Mouse (Mus musculus): Measurements from ENCODE around the gene Smco3. TPM values are rescaled to one million over a fixed set of nuclear protein-coding genes. Genes with fewer than 3 reads are reported as not detected.

Smco3 gene
- polyA plus RNA-seq, 1 experiment = 0.05 TPM

GRCm38 (mm10) chr6:136861020-136861419 is 25.8 kb upstream of the Smco3 start:
- Histone ChIP-seq H3K4me1 (ENCODE audit: control insufficient read depth, insufficient read depth, low read length) (peaks cover 8% of the 10 kb centered on the region), H3K4me3 (replicated peaks; ENCODE audit: extremely low read depth, low read depth, low read length) (no peak overlapping the region)
- DNase-seq = no peak
- 22% methylated on average over 9 of the region's 9 CpGs for WGBS
- TF ChIP-seq POLR2A (IDR thresholded peaks at IDR 0.05; ENCODE audit: borderline replicate concordance, extremely low read depth, low read depth, low read length) (no peak), CTCF (IDR thresholded peaks at IDR 0.05; ENCODE audit: insufficient read depth, low read length) (peak; percentile 18; the same call in 1 of the 2 replicates)

GRCm38 (mm10) chr6:136858420-136858819 is 23.2 kb upstream of the Smco3 start:
- TF ChIP-seq POLR2A (IDR thresholded peaks at IDR 0.05; ENCODE audit: borderline replicate concordance, extremely low read depth, low read depth, low read length) (no peak), CTCF (IDR thresholded peaks at IDR 0.05; ENCODE audit: insufficient read depth, low read length) (no peak)
- WGBS = 41% methylated on average over 8 of the region's 8 CpGs
- no peak overlapping the region for H3K4me3 ChIP-seq (replicated peaks; ENCODE audit: extremely low read depth, low read depth, low read length)
- H3K4me1 ChIP-seq (ENCODE audit: control insufficient read depth, insufficient read depth, low read length) = peaks cover 8% of the 10 kb centered on the region
- DNase-seq = no peak

GRCm38 (mm10) chr6:136857873-136858260 is 22.6 kb upstream of the Smco3 start:
- TF ChIP-seq CTCF (IDR thresholded peaks at IDR 0.05; ENCODE audit: insufficient read depth, low read length) (no peak), POLR2A (IDR thresholded peaks at IDR 0.05; ENCODE audit: borderline replicate concordance, extremely low read depth, low read depth, low read length) (no peak)
- peaks cover 8% of the 10 kb centered on the region for H3K4me1 ChIP-seq (ENCODE audit: control insufficient read depth, insufficient read depth, low read length)
- 7% methylated on average over 11 of the region's 11 CpGs for WGBS
- peak overlapping the region; percentile 59 for H3K4me3 ChIP-seq (replicated peaks; ENCODE audit: extremely low read depth, low read depth, low read length)
- peak; percentile 15 for DNase-seq

- peak; percentile 23 for DNase-seq
- 19% methylated on average over 18 of the region's 18 CpGs for WGBS
- TF ChIP-seq CTCF (IDR thresholded peaks at IDR 0.05; ENCODE audit: insufficient read depth, low read length) (no peak), POLR2A (IDR thresholded peaks at IDR 0.05; ENCODE audit: borderline replicate concordance, extremely low read depth, low read depth, low read length) (peak; percentile 30; the same call in 1 of the 2 replicates)
Observed at GRCm38 (mm10) chr6:136857186-136857872, 22.1 kb upstream of the Smco3 start, which contains the start of gene Art4. Art4 (minus strand) TSS chr6:136857733.

GRCm38 (mm10) chr6:136856071-136856636 is 20.9 kb upstream of the Smco3 start:
- Histone ChIP-seq H3K4me3 (replicated peaks; ENCODE audit: extremely low read depth, low read depth, low read length) (peak overlapping the region; percentile 48), H3K4me1 (ENCODE audit: control insufficient read depth, insufficient read depth, low read length) (peaks cover 8% of the 10 kb centered on the region)
- WGBS = 39% methylated on average over 14 of the region's 14 CpGs
- DNase-seq = no peak
- TF ChIP-seq POLR2A (IDR thresholded peaks at IDR 0.05; ENCODE audit: borderline replicate concordance, extremely low read depth, low read depth, low read length) = no peak
- TF ChIP-seq CTCF (IDR thresholded peaks at IDR 0.05; ENCODE audit: insufficient read depth, low read length) = no peak

More at GRCm38 (mm10) chr6:136857186-136857872, 22.1 kb upstream of the Smco3 start, which contains the start of gene Art4:
- peaks cover 8% of the 10 kb centered on the region for H3K4me1 ChIP-seq (ENCODE audit: control insufficient read depth, insufficient read depth, low read length)
- peak within 1 kb of the TSS; percentile 59 for H3K4me3 ChIP-seq (replicated peaks; ENCODE audit: extremely low read depth, low read depth, low read length)

GRCm38 (mm10) chr6:136855183-136855582 is 19.9 kb upstream of the Smco3 start:
- TF ChIP-seq POLR2A (IDR thresholded peaks at IDR 0.05; ENCODE audit: borderline replicate concordance, extremely low read depth, low read depth, low read length) (no peak), CTCF (IDR thresholded peaks at IDR 0.05; ENCODE audit: insufficient read depth, low read length) (no peak)
- WGBS = 58% methylated on average over 2 of the region's 2 CpGs
- no peak for DNase-seq
- H3K4me3 ChIP-seq (replicated peaks; ENCODE audit: extremely low read depth, low read depth, low read length) = no peak overlapping the region
- H3K4me1 ChIP-seq (ENCODE audit: control insufficient read depth, insufficient read depth, low read length) = peaks cover 8% of the 10 kb centered on the region

GRCm38 (mm10) chr6:136854361-136854781 is 19.1 kb upstream of the Smco3 start:
- DNase-seq = no peak

GRCm38 (mm10) chr6:136852762-136853161 is 17.5 kb upstream of the Smco3 start:
- Histone ChIP-seq H3K4me3 (replicated peaks; ENCODE audit: extremely low read depth, low read depth, low read length) (no peak overlapping the region), H3K4me1 (ENCODE audit: control insufficient read depth, insufficient read depth, low read length) (peaks cover 5% of the 10 kb centered on the region)
- TF ChIP-seq POLR2A (IDR thresholded peaks at IDR 0.05; ENCODE audit: borderline replicate concordance, extremely low read depth, low read depth, low read length) = no peak
- TF ChIP-seq CTCF (IDR thresholded peaks at IDR 0.05; ENCODE audit: insufficient read depth, low read length) = no peak
- no peak for DNase-seq
- WGBS = 55% methylated on average over 3 of the region's 3 CpGs

More at GRCm38 (mm10) chr6:136854361-136854781, 19.1 kb upstream of the Smco3 start:
- peaks cover 8% of the 10 kb centered on the region for H3K4me1 ChIP-seq (ENCODE audit: control insufficient read depth, insufficient read depth, low read length)
- 74% methylated on average over 11 of the region's 11 CpGs for WGBS
- TF ChIP-seq CTCF (IDR thresholded peaks at IDR 0.05; ENCODE audit: insufficient read depth, low read length) (no peak), POLR2A (IDR thresholded peaks at IDR 0.05; ENCODE audit: borderline replicate concordance, extremely low read depth, low read depth, low read length) (no peak)
- no peak overlapping the region for H3K4me3 ChIP-seq (replicated peaks; ENCODE audit: extremely low read depth, low read depth, low read length)

- H3K4me3 ChIP-seq (replicated peaks; ENCODE audit: extremely low read depth, low read depth, low read length) = no peak overlapping the region
- H3K4me1 ChIP-seq (ENCODE audit: control insufficient read depth, insufficient read depth, low read length) = peaks cover under 1% of the 10 kb centered on the region
- DNase-seq = no peak
- TF ChIP-seq CTCF (IDR thresholded peaks at IDR 0.05; ENCODE audit: insufficient read depth, low read length) (no peak), POLR2A (IDR thresholded peaks at IDR 0.05; ENCODE audit: borderline replicate concordance, extremely low read depth, low read depth, low read length) (no peak)
- WGBS = 77% methylated on average over 4 of the region's 4 CpGs
Observed at GRCm38 (mm10) chr6:136852348-136852747, 17.1 kb upstream of the Smco3 start.

Data from lung, adult 2 months (tissue).